Mouse (Mus musculus) thymus, postnatal 10 days (tissue): ENCODE data around the gene Naxe.
A peak's percentile ranks its signal among the peaks of the same experiment; 100 is the strongest.

Source experiments
- DNase-seq, 2 experiments: peaks; one replicate each; pipeline ENCODE4 v3.0.0; 2021; ENCODE audit warnings: low spot score in 2 of 2

The Naxe gene

GRCm38 (mm10) chr3:88057902-88058696 is at the start of gene Naxe:
Gene Naxe, minus strand, starts transcription at chr3:88058495.
- DNase-seq = peak; percentile 61 to 77

DNA sequence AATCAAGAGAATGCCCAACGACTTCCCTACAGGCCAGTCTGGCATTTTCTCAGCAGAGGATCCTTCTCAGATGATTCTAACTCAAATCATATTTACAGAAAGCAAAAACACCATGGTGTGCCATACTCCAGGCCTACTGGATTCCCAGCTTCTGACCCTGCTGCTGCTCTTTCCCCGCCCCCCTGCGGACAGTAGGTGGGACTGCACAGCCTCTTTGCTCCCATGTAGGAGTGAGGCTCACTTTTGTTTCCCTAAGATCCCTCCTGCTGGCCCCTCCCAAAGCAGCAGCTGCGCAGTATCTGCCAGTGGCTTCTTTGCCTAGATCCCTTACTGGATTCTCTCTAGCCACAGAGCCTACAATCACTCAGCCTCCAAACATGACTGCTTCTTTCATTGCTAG is 47.8 kb upstream of the Naxe start:
- no peak for DNase-seq

GRCm38 (mm10) chr3:88102611-88103010 is 44.3 kb upstream of the Naxe start:
- no peak for DNase-seq

DNA sequence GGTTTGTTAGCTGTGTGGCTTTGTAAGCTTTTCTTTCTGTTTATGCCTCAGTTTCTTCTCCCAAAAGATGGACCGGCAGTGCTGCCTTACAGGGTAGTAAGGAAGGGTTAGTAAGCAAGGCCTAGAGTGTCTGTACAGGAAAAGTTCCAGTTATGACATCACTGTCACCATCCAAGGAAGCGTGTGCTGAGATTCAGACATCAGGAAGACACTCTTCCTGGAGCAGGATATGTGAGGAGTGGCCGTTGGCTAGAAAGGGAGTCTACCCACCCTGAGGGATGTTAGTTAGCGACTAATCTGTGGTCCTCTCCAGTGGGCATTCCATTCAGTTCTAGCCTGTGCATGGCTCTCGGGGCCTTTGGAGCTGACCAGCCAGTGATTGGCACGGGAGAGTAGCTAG is 43.9 kb upstream of the Naxe start:
- DNase-seq = no peak

- DNase-seq = no peak
Observed at GRCm38 (mm10) chr3:88101736-88102135, 43.4 kb upstream of the Naxe start.

DNA sequence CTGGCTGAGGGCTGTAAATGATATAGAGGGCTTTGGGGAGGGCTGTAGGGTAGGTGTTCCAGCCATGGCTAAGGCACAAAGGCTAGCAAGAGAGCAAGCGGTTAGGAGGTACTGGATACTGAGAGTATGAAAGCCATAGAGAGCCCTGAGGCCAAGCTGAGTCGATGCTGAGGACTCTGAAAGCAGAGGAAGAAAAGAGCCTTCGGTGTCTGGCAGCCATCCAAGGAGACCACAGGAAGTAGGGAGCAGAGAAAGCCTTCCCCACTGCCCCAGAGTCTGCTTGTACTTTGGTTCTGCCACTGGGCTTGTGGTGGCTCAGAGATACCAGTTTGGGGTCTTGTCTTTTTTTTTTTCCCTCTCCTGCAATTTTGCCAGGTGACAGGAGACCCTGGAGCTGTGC is 42.0 kb upstream of the Naxe start:
- DNase-seq = no peak

DNA sequence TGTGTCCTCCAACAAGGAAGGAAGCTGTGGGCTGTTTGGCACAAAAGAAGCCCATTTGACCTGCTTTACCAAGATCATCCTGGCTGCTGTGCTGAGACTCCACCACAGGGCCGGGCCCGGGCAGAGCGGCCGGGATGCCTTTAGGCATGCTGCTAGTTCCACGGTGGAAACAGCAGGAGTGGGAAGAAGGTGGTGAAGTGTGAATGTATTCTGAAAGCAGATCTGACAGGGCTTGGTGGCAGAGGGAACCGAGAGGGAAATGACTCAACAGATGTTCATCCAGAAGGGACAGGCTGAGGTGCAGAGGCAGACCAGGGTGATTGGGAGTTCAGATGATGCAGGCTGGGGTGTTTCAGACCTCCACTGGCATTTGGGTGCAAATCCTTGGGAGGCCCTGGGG is 39.4 kb upstream of the Naxe start:
- no peak for DNase-seq

DNA sequence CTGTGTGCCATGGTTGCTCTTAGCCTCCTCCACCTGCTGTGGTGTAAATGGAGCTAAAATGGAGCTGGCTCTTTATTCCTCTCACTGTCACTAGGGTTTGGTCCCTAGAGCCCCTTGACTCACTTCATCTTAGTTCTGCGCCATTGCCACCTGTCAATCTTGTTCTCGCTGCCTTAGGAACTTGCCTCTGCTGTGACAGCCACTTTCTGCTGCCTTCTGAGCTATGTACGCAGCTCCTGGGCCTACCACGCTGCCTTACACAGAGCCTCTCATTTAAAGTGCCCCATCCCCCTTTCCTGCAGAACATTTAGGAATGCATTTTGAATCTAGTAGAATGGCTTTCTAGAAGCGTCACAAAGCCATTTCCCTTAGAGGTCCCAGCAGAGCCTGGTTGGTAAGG is 35.8 kb upstream of the Naxe start:
- no peak for DNase-seq

DNA sequence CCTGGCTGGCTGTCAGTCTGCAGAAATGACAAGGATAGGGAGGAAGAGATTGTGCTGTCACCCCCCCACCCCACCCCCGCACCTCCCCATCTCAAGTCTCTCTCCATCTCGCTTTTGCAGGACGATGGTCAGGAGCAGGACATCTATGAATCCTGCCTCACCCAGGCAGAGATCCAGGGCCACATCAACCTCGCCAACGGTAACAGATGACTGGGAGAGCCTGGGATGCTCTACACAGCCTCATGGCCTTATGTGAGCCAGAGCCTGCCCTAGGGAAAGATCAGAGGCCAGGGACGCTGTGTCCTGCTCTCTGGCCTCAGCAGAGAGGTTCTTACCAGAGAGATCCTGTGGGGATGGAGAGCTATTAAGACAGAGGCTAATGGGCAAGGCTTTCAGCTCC is 32.3 kb upstream of the Naxe start:
- DNase-seq = no peak

DNA sequence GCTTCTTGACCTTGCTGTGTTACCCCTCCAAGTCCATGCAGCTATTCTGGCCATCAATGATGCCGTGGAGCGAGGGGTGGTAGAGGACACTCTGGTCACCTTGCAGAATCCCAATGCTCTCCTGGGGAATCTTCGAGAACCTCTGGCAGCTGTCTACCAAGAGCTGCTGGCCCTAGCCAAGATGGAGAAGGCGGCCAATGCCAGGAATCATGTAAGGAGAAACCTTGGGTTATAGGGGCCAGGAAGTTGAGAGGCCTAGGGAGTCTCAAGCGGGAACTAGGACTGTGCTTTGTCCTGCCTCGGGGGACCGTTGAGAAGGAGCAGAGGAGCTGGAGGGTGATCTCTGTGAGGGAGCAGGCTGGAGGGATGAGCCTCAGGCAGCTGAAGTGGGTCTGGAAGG is 31.8 kb upstream of the Naxe start:
- no peak for DNase-seq

DNA sequence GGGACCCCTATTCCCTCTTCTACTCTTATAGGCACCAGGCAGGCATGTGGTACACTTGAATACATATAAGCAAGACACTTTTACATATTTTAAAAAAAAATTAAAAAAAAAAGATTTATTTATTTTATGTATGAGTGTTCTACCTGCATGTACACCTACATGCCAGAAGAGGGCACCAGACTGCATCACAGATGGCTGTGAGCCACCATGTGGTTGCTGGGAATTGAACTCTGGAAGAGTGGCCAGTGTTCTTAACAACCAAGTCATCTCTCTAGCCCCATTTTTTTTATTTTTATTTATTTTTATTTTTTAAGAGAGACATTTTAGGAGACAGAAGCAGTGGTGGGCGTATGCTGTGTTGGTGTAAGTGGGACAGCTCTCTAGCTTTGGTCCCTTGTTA is 29.4 kb upstream of the Naxe start:
- DNase-seq = peak in 1 of 2 experiments; percentile 52

DNA sequence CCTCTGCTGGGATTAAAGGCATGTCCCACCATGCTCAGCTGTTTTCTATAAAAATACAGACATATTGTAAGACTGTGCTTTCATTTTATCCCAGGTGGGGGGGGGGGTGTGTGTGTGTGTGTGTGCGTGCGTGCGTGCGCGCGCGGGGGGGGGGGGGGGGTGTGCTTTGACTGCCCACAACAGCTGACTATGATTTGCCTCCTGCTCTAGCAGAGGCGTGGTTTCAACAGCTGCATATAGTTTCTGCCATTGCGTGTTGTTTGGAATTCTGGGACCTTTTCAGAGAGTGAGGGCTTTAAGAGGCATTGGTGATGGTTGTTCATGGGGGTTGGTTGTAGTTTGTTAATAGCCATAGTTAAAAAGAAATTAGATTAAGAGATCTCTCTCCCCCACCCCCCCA is 27.2 kb upstream of the Naxe start:
- DNase-seq = no peak

GRCm38 (mm10) chr3:88084001-88084400 is 25.7 kb upstream of the Naxe start:
- DNase-seq = no peak

DNA sequence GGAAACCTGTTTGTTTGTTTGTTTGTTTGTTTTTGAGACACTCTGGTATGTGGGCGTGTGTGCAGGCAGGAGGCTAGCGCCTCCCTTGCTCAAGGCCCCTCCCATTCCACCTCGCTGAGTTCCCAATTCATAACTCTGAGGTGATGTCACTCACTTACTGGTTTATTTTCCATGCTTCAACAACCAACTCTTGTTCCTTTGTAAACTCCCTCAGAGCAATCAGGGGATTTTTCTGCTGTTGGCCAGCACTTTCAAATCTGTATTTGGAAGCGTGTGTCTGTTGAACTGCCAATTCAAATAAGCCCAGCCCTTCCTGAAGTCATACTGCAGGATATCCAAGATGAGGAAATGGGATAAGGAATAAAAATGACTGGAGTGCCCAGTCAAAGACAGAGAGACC is 24.4 kb upstream of the Naxe start:
- no peak for DNase-seq

DNA sequence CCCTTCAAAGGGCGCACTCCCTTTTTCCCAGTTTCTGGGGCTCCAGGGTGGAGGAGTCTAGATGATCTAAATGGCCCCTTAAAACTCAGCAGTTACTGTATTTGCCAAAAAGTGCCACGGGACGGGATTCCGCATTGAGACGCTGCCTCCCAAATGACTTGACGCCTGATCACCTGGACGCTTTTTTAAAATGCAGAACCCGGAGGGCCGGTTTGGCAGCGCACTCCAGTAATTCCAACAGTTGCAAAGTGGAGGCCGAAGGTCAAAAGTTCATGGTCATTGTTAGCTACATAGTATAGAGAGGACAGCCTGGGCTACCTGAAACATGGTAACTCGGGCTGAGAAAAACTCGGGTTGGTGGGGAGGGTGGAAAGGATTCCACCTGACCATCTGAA is 23.9 kb upstream of the Naxe start:
- DNase-seq = no peak

GRCm38 (mm10) chr3:88081345-88082223 is 23.3 kb upstream of the Naxe start, which contains the start of gene Iqgap3:
Gene Iqgap3, plus strand, starts transcription at chr3:88081971.
- DNase-seq = peak; percentile 67 to 78

GRCm38 (mm10) chr3:88078204-88078603 is 19.9 kb upstream of the Naxe start, which contains the start of gene Ttc24:
Gene Ttc24, minus strand, starts transcription at chr3:88078304.
- DNase-seq = no peak

DNA sequence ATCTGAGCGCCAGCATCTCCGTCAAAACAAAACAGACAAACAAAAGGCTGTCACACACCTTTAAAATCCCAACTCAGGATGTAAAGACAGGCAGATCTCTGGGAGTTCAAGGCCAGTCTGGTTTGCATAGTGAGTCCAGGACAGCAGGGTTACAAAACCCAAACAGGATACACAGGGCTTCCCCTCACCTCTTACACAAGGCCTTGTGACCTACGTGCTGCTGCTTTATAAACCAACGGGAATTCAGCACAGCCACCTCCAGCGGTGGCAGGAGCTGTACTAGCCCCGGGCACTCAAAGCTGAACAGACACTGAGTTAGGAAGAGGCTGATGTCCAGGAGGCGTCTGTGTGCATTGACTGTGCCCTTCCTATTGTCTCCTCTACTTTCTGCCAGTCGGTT is 19.1 kb upstream of the Naxe start:
- no peak for DNase-seq

- DNase-seq = no peak
Observed at GRCm38 (mm10) chr3:88074766-88075165, 16.5 kb upstream of the Naxe start.

- DNase-seq = no peak
Observed at GRCm38 (mm10) chr3:88074351-88074750, 16.1 kb upstream of the Naxe start.

DNA sequence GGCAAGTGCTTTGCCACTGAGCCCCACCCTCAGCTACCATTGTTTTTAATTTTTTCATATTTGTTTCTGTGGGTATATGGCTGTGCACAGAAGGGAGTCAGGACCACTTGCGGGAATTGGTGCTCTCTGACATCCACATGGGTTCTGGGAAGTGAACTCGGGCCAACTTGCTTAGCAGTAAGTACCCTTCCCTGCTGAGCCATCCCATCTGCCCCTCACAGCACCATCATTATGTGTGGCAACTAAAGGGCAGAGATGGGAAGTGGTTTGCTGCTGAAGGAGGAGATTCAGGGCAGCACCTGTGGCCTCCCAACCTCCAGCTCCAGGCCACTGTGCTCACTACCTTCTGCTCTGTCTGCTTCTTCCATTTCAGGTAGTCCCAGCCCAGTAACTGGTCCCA is 15.3 kb upstream of the Naxe start:
- DNase-seq = no peak

DNA sequence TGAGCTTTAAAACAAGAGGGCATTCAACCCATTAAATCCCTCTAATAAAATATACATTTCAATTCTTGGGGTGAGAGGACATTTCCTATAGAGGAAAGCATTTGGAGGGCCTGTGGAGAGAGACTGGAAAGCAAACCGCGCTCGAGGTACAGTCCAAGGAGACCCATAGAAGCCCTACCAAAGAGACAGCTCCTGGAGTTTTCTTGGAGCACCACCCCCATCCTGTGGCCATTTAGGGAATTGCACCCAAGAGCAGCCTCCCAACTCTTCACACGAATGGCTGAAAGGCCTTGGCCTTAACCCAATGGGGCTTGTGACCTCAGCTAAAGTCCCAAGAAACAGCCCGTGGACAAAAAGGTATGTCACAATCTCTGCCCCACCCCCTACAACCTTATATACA is 13.5 kb upstream of the Naxe start:
- peak; percentile 67 to 82 for DNase-seq

DNA sequence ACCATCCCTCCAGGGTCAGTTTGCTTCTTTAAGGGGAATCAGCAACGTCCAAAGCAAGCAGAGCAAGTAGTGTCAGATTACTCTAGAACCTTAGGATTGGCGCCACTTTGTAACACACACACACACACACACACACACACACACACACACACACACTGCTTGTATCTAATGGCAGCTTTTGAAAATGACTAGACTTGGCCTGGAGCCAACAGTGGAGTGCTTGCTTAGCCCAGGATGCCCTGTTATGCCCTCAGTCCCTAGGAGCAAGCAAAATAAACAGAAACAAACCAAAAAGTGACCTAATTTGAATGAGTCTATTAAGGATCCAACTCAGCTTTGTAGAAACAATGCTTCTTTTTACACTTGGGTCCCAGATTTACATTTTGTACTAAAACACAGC is 10.1 kb upstream of the Naxe start:
- DNase-seq = no peak
